Mouse (Mus musculus) A20 (cell line): ENCODE measurements at regions not wholly inside any gene's neighbourhood (a gene's known extent, or its start where the extent isn't known, plus 50 kb on each side); places are given as distances from the start of the nearest gene placed in this dataset.

Experiments
- DNase-seq: peaks from one replicate; pipeline ENCODE4 v3.0.0-alpha.2; 2011; ENCODE audit warnings: low read depth, low spot score

DNA sequence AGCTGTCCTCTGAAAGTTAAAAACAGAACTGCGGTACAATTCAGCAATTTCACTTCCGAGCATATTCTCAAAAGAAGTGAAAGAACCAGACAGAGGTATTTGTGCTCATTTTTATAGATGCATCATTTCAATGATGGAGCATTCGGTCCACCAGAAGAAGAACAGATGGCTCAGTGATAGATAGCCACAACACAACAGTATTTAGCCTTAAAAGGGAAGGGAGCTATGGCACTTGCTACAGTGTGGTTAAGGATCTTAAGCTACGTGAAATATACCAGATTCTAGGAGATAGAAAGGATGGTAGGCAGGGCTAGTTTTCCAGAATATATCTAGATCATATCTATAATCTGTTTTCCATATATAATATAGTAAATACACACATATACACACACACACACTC lies 77.5 kb upstream of the Gadd45a start:
- no peak for DNase-seq

- no peak for DNase-seq
Observed at GRCm38 (mm10) chr6:67113686-67114278, 76.5 kb upstream of the Gadd45a start.

DNA sequence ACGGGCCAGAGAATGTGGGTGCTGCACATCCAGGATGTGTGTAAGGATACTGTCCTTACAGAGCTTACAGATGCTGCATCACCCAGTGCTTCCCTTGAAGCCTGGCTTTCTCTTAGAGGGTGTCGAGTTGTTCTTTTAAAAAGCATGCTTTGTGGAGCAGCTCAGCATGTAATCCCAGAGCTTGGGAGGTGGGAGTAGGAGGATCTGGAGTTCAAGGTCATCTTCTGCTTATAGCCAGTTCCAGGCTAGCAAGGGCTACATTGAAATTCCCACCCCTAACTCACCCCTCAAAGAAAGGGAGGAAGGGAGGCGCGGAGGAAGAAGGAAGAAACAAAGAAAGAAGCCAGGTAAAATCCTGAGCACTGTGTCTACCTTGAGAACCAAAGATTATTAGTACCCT lies 76.0 kb upstream of the Gadd45a start:
- DNase-seq, result no peak

GRCm38 (mm10) chr6:67112311-67112710 lies 75.1 kb upstream of the Gadd45a start:
- no peak for DNase-seq

GRCm38 (mm10) chr6:67111581-67111980 lies 74.3 kb upstream of the Gadd45a start:
- no peak for DNase-seq

DNA sequence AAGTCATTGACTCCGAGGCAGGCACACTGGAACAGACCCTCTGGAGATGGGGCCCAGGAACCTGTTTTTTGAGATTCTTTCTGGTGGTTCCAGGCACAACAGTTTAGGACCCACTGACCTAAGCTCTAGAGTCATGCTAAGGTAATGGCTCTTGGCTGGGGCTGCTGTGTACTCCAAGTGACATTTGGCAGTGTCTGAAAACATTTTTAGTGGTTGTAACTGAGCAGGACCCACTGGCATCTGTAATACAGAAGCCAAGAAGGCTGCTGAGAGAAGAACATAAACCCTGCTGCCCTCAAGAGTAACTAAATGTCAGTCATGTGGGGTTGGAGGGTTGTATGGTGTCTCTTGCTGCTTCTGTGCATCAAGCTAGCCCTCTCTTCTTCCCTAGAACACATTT lies 73.1 kb upstream of the Gadd45a start:
- DNase-seq, result no peak

- no peak for DNase-seq
Observed at GRCm38 (mm10) chr6:67109774-67110173, 72.5 kb upstream of the Gadd45a start.

GRCm38 (mm10) chr6:67107517-67107916 lies 70.3 kb upstream of the Gadd45a start:
- DNase-seq, result no peak

DNA sequence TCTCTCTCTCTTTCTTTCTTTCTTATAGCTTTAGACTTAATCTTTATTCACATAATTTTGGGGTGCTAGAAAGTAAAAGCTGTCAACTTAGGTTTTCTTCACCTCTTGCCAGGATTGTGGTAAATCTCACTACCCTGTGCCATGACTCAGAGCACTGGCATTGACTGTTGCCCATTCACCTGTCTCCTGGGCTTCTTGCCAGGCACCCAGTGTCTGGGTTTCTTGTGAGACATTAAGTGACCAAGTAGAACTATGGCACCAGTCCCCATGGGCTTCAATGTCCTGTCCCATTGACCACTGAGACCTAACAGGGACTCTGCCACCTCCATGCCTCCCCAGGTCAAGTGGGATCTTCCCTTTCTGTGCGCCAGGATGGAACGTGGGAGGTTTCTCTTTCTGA lies 69.2 kb upstream of the Gadd45a start:
- DNase-seq, result no peak

GRCm38 (mm10) chr6:67105386-67105785 lies 68.1 kb upstream of the Gadd45a start:
- DNase-seq, result no peak

GRCm38 (mm10) chr6:67104205-67104604 lies 66.9 kb upstream of the Gadd45a start:
- DNase-seq, result no peak

- no peak for DNase-seq
Observed at GRCm38 (mm10) chr6:67102541-67103134, 65.4 kb upstream of the Gadd45a start.

DNA sequence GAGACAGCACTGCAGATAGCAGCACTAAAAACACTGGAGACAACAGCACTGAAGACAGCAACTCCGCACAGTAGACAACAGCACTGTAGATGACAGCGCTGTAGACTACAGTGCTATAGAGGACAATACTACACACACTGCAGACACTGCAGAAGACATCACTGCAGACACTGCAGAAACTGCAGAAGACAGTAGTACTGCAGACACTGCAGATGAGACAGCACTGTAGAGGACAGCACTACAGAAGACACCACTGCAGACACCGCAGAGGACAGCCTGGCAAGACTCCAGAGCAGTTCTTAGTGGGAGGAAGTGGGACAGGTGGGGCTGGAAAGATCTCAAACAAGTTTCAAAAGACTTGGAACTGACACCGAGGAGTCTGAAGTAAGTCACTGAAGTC lies 64.8 kb upstream of the Gadd45a start:
- no peak for DNase-seq

DNA sequence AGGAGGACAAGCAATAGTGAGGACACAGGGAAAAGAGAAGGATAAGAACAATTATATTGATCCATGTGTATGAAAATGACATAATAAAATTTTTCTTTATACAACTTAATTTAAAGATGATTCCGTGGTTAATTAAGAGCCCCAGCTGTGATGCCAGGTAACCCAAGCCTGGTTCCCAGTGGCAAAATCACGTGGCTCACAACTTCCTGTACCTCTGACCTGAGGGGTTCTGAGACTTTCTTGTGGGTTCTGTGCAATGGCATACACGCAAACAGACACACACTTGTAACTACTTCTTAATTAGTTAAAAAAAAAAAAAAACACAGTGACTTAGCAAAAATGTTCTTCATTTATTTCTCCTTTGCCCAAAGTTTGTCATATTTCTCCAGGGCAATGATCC lies 57.2 kb upstream of the Gadd45a start:
- no peak for DNase-seq

DNA sequence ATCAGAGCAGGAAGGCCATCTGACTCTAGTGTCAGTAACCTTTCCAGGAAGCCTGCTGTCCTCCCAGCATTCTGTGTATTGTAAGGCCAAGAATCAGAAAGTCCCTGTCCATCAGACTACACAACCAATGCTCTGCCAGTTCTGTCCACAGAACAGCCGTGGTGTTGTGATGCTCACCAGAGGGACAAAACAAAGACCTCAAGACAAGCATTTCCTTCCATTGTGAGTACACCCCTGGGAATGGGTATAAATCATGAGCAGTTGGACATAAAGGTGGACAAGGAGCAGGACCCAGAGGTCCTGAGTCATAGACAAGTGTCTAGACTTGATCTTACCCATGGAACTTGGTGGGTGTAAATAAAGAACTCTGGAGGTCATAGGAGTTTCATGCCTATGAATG lies 55.9 kb upstream of the Gadd45a start:
- no peak for DNase-seq

GRCm38 (mm10) chr6:67090150-67090549 lies 52.9 kb upstream of the Gadd45a start:
- DNase-seq, result no peak

DNA sequence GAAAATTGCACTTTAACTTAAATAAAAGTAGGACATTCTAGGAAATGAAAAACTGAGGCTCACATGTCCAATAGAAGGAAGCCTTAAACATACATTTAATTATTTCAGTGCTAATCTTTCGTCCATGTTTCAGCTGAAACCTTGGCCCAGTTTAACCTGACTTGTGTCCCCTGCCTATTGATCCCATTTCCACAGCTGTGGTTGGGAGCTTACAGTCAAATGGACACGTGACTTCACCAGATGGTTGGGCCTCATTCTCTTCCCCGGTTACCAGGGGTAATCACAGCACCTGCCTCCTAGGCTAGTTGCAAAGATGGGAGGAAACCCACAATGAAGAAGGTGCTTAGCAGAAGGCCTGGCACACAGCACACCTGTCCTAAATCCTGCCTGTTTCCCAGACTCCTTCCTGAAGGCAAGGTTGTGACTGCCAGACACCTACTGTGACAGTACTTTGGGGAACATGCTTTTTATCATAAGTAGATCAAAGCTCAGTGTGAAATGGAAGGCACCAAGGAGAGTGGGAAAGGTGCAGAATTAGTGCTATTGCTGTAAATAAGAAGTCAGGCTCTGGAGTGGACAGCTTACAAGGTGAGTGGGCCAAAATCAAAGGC lies 52.4 kb upstream of the Gadd45a start:
- DNase-seq, result no peak

DNA sequence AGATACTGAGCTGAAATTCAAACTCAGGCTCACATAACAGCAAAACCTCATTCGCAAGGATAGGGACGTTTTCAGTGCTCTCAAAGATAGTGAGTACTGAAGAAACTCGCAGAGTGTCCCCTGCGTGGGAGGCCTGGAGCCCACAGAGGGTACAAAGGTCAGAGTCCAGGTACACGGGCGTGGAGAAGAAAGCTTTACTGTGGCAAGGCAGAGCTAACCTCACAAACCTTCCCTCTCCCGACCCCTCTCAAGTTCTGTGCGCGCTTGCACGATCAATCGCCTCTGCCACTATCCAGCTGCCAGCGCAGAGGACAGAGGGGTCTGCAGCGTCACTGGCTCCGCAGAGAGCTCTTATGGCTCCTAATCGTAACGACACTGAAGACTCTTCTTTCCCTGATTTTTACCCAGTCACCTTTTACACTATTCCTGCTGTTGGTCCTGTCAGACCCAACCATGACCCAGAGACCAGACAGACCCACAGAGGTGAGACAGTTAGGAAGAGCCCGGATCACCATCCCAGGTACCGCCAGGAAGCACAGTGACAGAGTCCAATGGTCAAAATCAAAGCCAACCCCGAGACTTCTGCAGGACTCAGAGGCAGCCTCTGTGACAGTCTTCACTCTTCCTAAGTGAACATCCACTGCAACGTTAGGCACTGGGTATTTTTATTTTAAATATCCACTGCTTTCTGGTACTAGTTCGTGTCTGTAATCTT lies 51.6 kb upstream of the Gadd45a start:
- DNase-seq, result no peak

GRCm38 (mm10) chr6:67087837-67088440 lies 50.7 kb upstream of the Gadd45a start:
- no peak for DNase-seq

GRCm38 (mm10) chr6:67087393-67087792 lies 50.1 kb upstream of the Gadd45a start:
- DNase-seq, result no peak
